Mouse (Mus musculus) monocyte, adult 5-6 weeks (primary cell): ENCODE data around the gene P2ry6. TPM values are rescaled to one million over a fixed set of nuclear protein-coding genes. Genes with fewer than 3 reads are reported as not detected.

Source experiments
- ATAC-seq: fragments of 153-309, 156-312 bp; replicated peaks from 2 replicates; pipeline ENCODE4 v1.8.0; 2017; ENCODE audit warnings: mild to moderate bottlenecking; ENCODE audit not compliant: low TSS enrichment, insufficient number of reproducible peaks, severe bottlenecking, poor library complexity, low FRiP score
- total RNA-seq: library from RNA; stranded (forward); fragments of 200-1000, 200-491, 200-594 nt; gene quantifications from 3 replicates; pipeline ENCODE4 v1.2.3, GENCODE M21; 2017

P2ry6 gene
- total RNA-seq, 1 experiment from 2014 or later: 27.7 TPM

DNA sequence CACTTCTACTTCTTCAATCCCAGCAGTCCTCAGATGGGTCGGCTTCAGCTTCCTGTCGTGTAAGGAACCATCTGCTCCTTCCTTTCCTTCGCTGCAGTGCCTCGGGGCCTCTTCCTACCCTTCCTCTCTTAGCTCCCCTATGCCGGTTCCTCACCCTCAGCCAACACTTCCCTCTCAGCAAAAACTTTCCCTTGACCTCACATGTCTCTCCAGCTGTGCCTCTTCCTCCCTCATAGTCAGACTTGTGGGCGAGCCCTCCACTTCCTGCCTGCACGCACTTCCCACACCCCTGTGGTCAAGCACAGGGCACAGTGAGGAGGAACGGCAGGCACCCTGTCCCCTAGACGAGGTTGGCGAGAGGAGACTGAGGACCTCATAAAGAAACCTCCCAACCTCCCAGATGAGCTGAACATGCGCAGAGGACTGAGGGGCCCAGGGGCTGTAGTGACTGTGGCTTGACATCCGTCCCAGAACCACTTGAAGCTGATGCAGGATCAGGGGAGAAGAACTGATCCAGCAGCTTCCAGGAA, 23.9 kb downstream of the P2ry6 start:
- peak; percentile 91 for ATAC-seq

DNA sequence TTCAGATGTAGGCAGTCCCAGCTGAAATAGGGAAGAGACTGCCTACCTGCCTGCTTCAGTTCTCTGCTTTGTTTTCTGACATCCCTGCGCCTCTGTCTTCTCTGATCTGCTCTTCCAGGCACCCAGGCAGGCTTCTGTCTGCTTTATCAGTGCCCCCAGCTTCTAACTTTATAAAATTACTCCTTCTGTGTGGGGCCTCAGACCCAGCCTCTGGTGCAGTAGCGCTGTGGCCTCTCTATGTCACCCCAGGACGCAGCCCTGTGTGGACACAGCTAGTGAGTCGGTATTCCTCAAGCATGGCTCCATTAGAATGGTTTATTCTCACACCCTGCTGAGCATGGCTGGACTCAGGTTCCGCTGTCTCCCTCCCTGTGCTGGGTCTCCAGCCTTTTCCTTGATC, 24.4 kb downstream of the P2ry6 start:
- ATAC-seq: no peak

DNA sequence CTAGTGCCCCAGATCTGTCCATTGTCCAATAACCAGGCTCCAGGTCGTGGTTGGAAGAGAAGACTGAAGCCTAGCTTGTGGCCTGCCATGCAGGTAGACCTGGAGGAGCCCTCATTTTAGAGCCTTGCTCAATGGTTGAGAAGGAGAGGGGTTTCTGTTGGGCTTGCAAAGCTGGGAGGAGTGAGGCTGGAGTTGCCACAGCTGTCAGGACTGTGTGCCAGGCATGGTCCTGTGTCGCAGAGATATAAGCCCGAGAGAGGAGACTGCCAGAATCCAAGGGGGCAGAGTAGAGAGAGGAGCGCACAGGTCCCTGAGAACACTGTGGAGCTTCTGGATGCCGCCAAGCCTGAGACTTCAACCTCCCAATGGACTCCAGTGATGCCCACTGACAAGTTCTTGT, 29.7 kb downstream of the P2ry6 start:
- ATAC-seq: no peak

DNA sequence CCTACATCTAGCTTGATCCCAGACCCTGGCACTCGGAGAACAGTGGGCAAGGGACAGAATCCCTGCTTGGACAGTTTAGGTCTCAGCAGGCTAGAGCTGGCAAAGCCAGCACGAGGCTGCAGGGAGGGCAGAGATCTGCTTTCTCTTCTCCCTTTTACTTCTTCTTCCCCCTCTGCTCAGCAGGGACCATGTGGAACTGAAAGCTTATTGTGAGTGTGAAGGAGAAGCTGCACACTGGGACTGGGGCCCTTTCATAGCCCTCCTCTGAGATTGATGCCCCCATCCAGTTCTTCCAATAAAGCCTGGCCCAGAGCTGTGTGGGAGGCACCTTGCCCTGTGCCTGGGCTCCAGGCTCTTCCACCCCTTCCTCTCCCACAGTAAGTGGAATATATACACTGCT, 30.1 kb downstream of the P2ry6 start:
- peak; percentile 69 for ATAC-seq

DNA sequence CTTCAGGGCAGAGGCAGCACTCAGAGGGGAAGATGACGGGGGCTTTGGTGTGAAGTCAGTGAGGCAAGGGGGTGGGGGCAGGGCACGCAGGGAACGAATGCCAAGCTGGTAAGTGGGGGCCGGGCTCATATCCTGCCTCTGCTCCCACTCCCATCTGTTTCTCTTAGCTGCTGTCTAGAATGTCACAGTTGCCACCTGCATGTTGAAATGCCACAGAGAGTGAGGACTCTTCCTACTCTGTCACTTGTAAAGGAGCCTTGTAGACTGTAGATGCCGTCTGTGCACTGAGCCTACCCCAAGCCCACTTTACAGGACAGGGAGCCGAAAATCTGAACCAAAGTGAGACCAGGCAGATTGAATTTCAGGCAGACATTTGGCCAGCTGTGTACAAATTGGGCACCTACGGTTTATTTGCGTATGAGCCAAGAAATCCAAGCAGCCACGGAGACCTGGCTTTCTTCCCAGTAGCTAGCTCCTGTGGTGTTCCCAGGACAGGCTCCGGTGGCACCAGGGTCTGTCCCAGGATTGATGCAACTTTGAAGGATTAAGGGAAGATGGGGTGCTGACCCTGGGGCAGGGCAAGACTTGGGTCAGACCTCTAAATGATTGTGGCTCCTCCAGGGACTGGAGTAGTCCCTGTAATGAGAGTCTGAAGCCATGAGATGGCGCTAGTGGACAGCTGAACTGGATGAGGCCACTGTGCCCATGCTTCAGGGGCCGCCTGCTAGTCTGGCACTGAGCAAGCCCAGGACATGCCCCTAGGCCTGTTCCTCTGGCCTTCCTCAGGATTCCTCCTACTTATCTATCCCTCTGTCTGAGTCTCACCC, 31.4 kb downstream of the P2ry6 start:
- peak; percentile 72 for ATAC-seq

DNA sequence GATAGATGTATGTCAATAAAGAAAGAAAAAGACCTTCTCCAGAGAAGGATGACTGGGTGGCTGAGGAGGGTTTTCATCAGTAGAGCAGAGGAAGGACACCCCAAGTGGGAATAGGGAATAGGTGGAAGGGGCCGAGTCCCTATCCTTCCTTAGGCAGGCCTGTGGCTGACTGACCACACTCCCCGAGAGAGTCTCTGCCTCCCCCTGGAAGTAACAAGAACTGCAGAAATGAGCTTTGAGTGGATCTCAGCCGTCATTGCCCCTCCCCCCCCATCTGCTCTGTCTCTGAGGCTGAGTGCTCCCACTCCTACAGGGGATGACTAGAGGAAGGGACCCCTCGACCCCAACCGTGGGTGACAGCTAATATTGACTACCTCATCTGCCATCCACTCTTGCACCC, 33.3 kb downstream of the P2ry6 start:
- no peak for ATAC-seq

DNA sequence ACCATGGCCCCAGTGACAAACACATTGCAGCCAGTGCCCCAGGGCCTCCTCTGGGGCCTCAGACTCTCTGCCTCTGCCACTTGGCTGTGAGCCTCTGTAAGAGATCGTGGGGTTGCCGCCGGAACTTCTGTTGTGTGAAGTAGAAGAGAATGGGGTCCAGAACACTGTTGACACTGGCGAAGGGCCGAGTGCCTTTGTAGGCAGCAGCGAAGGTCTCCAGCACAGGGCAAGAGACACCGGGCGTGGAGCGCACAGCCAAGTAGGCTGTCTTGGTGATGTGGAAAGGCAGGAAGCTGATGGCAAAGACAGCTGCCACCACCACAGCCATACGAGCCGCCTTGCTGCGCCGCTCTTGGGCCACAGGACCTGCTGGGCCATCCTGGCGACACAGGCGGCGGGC, 36.3 kb downstream of the P2ry6 start:
- ATAC-seq: no peak

DNA sequence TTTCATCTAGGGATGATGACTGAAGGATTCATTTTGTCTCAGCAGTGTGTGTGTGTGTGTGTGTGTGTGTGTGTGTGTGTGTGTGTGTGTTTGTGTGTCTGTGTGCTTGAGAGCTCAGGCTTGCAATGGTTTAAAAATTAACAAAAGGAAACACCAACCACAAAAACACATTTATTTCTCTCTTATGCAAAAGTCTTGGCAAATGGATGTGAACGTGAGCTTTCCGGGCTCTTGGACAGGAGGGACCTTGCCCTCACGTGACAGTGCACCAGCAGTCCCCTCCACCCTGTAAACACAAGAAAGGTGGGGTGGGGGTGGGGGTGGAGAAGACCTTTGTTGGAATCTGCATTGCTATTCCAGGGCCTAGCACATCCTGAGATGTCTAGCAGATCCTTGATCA, 37.0 kb downstream of the P2ry6 start:
- ATAC-seq: no peak

DNA sequence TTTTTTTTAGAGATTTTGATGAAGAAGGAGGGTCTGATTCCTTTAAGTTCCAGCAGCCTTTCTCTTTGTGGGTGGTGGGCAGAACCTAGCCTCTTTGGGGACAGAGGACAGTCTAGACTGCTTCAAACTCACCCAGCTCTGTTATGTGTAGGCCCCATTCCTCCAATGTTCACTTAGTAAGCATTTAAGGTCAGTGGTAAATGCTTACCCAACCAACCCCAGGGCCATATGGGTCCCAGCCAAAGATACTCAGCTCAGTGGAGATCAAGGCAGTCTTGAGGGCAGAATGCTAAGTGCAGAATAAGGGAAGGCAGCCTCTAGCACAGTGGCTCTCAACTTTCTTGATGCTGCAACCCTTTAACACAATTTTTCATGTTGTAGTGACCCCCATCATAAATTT, 40.9 kb downstream of the P2ry6 start:
- no peak for ATAC-seq

DNA sequence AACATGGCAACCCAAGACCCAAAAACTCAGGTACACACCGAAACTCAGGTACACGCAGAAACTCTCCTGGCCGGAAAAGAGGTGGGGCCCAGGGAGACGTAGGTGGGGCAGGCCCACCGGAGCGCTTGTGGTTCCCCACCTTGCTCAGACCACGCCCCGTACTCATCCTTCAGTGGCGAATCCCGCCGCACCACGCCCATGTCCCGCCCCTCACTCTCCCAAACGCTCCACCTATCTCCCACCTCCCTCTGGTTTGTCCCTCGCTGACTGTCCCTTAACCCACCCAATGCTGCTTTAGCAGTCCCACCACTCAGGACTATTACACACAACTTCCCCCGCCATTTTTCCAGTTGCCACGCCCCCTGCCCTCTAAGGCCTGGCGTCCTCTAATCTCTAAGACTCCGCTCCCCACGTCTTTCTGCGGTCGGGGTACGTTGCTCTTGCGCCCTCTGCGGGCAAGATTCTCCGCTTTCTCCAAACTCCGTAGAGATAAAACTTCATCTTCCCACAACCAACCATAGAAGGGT, 41.9 kb downstream of the P2ry6 start:
- peak; percentile 54 for ATAC-seq

DNA sequence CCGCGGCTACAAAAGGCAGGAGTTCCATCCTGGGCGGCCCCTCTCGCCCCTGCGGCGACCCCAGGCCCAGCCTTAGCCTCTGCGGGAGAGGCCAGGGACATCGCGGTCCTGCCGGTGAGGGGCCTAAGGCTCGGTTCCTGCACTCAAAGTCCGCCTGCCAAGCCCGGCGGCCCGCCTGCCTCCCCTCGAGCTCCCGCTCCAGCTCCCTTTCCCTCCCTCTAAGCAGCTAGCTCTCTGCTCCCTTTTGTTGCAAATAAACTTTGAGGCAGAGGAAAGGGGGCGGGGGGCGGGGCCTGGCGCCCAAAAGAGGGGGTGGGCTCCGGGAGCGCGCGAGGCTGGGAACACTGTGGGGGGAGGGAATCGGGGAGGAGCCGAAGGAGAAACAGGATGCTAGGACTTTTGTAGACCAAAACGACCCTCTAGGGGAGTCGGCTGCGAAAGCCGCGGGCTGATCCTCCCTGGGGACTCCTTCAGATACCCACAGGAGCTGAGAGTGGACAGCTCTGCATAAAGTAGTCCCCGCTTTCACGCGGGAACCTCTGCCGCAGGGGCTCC, 42.4 kb downstream of the P2ry6 start, which contains the start of gene Arhgef17:
Arhgef17 (minus strand) TSS at position 182 of the 555 bp plus-strand sequence.
- ATAC-seq: no peak

DNA sequence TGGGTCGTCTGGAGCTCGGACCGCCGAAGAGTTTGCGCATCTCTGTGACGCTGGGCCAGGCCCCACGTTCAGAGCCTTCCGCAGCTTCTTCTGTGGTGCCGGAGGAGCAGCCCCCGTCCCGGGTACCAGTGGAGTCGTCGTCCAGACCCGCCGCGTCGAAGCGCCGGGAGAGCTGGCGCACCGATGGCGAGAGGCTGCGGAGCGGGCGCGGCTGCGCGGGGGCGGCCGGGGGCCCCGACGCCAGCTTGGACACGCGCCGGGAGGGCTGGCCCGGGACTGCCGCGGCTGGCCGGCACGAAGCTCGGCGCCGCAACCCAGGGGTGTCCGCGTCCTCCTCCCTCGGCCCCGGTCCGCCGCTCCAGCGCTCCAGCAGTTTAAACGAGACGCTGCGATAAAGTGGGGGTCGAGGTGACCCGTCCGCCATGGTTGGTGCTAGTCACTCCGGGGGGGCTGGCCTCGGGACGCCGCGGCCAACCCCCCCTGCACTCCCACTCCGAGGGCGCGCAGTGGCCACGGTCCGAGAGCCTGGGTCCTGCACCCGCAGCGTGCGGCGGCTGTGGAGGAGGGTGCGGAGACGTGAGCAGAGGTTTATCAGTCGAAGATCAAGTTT, 43.0 kb downstream of the P2ry6 start:
- no peak for ATAC-seq

DNA sequence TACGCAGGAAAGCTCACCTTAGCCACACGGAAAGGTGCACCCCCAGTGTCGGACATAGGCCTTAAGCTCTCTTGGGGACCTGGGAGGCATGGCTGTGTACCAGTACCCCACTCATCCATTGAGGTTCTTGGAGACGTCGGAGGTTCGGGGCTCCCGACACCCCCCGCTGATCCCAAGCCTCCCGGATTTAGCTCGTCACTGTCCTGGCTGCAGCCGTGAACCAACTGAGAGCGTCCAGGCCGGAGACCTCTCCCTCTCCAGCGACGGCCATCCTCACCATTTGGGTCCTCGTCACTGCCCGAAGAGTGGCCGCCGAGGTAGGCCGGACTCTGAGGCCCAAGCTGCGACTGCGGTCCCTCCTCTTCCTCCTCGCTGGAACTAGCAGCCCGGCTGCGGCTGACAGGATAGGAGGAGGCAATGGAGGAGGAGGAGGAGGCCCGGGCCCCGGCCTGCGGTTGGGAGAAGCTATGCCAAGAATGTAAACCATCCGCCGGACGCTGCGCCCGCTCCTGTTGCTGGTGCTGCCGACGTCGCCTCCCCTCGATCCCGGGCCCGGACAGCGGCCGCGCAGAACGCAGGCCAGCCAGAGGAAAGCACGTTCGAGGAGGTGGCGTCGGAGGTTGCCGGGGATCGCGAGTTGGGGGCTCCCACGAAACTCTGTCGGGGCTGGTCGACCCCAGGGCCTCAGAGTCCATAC, 43.7 kb downstream of the P2ry6 start:
- no peak for ATAC-seq

DNA sequence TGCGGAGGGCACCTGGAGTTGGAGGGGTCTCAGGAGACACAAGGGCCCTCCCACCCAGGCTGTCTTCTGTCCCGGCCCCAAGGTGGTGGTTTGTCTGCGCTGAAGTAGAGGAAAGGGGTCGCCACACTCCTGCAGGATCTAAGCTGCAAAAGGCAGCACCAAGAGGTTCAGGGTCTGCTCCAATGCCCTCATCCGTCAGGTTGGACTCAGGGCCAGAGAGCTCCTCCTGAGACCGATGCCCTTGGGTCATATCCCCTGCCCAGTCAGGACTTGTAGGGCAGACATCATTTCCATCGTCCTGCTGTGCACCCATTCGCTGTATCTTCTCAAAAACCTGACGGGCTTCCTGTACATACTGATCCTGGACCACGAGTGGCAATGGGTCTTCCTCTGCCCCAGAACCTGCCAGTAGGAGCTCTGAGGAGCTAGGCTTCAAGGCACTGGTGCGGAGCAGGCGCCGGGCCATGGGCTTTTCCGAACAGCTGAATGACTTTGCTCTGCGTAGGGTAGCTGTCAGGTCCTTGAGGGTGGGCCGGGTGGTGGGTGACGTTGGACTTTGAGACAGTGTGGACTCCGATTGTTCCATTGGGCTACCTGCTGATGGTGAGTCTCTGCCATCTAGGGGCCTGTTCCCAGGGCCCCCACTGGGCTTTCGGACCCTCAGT, 44.7 kb downstream of the P2ry6 start:
- ATAC-seq: no peak

DNA sequence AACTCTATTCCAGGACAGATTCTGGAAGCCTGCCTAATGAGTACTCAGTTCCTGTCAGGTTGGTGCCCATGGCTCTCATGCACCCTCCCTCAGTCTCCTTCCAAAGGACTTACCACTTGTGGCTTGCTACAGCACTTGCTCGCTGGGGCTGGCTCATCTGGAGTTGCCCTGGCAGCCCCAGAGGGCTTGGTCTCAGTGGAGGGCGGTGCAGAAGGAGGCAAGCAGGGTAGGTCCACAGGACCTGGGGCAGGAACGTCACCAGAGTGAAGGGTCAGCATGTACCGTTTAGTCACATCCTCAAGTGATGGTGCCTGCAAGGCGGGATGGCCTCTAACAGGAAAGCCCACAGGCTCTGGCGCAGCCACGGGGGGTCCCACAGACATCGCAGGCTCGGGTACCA, 46.0 kb downstream of the P2ry6 start:
- ATAC-seq: no peak; the same call in 1 of the 2 replicates

DNA sequence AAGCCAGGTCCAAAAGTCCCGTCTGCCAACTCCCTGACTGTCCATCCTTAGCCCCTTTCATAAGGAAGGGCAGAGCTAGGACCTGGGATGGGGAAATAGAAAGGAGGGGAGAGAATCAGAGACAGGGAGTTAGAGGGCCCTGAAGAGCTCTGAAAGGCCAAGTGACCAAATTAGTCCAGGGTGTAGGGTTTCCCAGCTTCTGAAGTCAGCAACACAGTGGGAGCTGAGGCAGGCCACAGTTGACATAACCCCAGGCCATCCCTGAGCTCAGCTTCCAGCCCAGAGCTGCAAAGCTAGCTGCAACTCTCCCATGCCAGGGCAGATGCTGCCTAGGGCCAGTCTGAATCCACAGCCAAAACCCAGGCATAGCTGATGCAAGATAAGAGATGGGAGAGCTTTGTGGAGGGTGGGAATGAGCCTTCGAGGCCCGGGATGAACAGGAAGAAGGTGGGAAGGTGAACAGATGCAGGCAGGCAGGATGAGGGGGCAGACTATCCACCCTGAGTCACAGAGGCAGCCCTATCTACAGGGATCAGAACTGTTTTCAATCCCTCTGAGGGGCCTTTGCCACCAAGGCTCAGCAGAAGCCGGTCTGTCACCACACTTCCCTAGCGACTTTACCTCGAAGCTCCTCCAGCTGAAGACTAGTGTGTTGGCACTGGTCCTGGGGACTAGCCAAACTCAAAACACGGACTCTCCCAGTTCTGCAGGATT, 47.0 kb downstream of the P2ry6 start:
- no peak for ATAC-seq

DNA sequence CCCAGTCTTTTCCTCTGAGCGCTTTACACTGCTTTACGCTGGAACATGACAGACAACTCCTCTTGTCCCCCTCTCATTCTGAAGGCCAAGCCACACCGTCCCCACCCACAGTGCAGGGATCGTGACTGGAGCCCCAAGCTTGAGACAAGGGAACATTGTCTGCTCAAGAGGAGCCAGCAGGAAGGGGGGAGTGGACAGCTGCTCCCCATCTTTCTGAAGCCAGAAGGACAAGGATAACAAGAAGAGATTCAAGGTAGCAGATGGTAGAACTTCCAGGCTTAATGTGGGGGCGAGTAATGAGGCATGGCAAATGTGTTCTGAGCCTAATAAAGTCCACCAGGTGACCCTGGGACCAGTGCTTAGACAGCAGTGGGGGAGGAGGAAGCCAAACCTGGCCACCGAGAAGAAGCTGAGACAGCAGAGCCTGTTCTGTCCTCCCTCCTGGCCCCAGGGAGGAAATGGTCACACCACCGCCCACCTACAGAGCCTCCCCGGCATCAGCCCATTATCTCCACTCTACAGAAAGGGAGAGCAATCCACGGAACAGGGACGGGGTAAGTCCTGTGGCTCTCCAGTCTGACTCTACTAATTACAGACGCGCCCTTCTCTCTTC, 48.0 kb downstream of the P2ry6 start:
- no peak for ATAC-seq
